Mouse (Mus musculus) layer of hippocampus, adult 11-12 months (tissue): ENCODE data around the gene Rpe.
A peak's percentile ranks its signal among the peaks of the same experiment; 100 is the strongest.
"Not testable (repeated sequence)": the region's sequence is repeated elsewhere in the genome, so short reads cannot be mapped to it uniquely, and the experiment has no call there.

Experiments used
- DNase-seq: peaks from one replicate; pipeline ENCODE4 v3.0.0; 2022; ENCODE audit warnings: low spot score

The Rpe gene

DNA sequence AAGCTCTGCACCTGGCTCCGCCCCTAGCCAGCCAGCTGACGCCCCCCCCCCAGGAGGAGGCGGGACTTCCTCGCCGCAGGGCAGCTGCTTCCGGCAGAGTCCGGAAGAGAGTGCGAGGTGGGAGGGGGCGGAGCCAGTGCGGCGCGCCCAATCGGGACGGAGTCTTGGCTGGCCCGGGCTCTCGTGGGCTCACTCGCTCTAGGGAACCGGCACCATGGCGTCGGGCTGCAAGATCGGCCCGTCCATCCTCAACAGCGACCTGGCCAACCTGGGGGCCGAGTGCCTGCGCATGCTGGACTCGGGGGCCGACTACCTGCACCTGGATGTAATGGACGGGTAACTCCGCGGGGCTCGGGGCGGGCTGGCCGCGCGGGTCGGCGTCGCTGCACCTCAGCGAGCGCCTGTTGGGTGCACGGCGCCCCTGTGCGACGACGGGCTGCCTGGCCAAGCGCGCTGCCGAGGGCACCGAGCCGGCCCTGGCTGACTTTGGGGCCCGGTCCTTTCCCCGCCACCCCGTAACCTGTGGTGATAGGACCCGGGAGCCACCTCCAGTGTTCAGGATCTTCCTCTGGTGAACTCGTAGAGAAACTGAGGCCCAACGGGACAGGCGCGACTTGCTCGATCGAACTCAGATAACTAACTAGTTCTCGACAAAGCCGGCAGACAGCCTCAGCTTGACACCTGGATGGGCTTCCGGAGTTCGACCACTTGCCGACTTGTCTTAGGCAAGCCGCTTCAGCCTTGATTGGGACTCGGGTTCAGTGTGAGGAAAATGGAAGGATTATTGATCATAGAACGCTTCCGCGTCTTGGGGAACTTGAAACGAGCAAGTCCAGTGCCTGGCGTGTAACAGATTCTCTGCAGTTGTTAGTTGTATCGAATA is at the start of gene Rpe:
TSS of gene Rpe (plus strand) at position 139 of the 883 bp plus-strand sequence.
- DNase-seq, result peak; percentile 92

DNA sequence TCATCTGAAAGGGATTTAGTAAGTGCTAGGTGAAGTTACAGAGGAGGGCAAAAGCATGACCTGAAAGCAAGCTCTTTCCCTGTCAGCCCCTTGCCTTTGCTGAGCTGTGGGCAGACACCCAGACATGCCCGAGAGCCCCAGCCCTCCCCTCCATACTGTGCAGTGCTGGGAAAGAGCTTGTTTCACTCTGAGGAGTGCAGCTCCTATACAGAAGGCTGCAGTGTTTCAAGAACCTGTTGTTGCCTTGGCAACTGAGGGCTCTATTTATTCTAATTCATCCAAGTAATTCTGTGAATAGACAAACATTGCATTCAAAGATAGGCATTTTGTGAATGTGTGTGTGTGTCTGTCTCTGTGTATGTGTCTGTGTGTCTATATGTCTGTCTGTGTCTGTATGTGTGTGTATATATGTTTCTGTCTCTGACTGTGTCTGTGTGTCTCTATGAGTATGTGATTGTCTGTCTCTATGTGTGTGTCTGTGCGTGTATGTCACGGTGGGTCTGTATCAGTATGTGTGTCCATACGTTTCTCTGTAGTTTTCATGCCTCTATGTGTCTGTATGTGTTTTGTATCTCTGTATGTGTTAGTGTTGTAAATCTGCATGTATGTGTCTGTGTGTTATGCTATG is 45.4 kb upstream of the Rpe start:
- no peak for DNase-seq

DNA sequence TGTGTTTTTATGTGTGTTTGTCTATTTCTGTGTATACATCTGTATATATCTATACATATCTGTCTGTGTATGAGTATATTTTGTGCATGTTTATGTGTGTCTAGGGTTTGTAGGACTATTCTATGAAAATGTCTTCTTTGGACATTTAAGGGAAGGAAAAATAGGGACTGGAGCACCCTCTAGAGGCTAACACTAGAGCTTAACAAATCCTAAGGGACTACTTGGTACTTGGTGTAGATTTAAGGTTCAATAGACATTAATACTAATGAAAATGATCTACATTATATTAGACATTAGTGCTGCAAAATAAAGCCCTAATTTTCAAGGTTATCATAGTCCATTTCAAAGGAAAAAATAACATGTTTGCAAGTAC is 44.9 kb upstream of the Rpe start:
- no peak for DNase-seq

DNA sequence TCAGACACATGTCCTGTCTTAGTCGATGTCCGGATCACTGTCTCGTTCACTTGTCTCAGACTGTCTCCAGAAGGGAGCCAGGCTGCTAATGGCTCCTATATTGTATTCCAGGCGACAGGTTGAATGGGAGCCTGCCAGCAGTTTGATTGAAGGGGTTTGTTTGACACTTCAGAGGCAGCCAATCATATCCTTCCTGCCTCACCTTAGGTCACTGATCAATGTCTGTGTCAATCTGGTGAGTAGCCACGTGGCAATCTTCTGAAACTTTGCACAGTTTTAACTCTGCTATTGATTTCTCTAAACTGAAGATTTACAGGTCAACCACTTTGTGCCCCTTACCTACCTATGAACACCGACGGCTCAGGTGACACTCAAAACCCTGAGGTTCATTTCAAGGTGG is 29.2 kb upstream of the Rpe start:
- DNase-seq, result no peak

DNA sequence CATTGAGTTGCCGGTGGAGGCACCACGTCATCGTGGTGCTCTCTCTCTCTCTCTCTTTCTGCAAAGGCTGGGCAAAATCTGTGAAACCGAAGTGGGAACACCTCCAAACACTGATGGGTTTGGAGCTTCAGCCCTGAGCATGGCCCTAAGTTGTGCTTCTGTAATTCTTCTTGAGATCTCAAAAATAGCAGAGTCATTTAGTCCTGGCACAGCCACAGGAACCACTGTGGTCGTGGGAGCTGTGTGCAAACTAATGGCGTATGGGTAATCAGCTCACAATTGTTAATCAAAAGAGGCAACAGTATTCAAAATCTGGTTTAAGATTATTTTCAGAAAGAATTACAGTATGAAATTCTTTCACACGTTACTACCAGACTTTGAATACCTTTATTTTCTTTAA is 27.8 kb upstream of the Rpe start:
- no peak for DNase-seq

DNA sequence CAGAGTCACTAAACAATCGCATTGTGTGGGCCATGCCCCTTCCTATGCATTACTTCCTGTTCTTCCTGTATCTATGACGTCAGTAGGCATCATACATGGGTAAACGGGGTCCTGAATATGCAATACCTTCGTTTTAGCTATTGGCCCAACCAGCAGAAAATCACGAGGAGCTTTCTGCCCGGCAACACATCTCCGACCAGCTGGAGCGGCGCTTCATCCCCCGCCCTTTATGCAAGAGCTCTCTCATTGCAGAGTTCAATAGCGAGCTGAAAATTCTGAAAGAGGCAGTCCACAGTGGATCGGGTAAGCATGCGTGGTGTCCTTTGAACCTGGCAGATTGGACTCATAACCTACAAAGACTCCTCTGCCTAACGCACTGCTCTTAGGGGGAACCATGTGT is 22.7 kb upstream of the Rpe start:
- DNase-seq, result no peak

DNA sequence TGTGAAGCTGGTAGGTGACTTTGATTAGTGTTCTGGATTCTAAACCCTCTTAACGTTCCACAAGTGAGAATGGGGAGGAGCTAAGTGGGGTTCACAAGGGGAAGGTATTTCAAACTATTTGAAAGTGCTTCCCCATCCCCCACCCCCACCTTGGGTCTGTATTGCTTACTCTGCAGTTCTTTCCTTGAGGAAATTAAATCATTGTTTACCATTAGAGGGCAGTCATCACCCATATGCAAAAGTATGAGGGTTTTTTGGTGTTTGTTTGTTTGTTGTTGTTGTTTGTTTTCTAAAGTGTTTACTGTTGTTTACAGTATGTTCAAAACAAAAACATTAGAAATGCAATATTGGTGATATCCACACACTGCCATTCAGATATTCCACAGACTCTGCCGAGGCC is 22.0 kb upstream of the Rpe start:
- DNase-seq, result no peak

DNA sequence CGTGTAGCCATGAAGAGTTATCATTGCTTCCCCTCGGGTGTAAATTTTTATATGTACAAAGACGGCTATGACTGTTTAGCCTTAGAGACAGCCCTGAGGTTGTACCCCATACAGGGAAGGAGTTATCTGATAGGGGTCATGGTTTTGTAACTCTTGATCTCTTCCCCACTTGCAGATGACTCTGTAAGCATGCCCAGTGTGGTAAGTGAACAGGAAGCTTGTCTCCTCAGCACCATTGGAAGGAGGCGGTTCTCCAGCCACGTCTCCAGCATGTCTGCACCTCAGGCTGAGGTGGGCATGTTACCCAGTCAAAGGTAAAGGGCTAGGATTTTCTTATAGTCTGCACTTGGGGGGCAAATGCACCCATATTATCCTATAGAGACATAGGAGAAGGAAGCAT is 17.7 kb upstream of the Rpe start:
- no peak for DNase-seq

DNA sequence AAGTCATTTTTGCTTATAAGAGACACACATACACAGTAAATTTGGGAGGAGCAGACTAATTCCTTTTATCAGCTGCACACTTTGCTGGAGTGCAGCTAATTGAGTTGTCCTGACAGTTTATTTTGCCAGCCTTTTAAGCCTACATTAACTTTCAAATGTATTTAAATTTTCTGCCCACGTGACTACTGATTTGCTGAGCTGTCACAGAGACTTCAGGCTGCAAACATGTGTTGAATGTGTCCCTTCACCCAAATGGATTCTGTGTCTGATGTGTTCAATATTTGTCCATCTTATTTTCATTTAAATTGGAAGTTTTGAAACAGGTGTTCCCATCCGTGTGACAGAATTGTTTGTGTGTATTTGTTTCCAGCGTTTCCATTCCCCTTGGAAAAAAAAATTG is 8.9 kb upstream of the Rpe start:
- no peak for DNase-seq

DNA sequence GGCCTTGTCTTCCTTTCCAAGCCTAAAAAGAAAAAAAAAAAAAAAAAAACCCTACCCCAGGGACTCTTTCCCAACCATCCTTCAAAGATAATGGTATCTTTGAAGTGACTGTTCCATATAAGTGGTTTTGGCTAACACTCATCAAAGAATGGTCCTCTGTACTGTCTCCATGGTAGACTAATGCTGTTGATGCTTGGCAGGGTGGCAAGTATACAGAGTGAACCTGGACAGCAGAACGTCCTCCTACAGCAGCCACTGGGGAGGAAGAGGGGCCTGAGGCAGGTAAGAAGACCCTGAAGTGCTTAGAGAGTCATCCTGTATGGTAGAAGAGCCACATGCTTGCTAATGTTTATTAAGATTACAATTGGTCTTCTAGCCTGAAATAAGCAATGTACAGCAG is 8.3 kb upstream of the Rpe start:
- DNase-seq, result no peak

DNA sequence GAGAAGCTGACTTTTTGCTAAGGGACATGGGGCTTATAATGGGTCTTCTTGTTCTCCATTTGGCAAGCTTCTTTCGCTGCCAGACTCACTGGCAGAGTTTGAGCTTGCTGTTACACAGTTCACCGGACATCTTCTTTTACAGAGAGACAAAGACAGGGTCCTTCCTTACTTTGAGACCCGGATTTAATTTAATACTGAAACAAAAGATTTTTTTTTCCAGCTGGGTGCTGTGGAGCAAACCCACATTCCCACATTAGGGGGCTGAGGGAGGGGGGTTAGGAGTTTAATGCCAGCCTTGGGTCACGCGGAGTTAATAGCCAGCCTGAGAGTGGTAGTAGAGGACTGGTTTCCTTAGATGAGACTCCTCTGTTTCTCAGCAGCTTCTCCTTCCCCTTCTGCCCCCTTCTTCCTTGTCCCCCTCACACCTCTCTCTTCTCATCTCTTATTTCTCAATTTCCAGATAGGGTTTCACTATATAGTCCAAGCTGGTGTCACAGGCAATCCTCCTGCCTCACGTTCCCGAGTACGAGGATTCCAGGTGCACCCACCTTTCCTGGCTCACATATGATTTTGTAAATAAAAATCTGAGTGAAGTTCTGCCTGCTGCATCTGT is 7.7 kb upstream of the Rpe start:
- no peak for DNase-seq

DNA sequence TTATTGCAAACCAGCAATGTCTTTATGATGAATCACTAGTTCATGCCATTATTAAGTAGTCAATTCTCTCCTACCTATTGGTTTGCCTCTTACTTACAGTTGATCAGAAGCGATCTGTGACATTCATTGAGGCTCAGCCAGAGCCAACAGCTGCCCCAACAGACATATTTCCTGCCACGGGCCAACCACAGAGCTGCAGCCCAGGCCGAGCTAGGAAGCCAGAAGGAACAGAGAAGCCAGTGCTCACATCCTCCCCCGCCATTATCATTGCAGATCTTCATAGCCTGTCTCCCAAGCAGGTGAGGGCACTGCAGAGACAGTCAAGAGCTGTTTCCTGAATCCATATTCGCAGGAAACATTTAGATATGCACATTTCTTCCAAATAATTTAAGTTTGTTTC is 6.4 kb upstream of the Rpe start:
- no peak for DNase-seq

DNA sequence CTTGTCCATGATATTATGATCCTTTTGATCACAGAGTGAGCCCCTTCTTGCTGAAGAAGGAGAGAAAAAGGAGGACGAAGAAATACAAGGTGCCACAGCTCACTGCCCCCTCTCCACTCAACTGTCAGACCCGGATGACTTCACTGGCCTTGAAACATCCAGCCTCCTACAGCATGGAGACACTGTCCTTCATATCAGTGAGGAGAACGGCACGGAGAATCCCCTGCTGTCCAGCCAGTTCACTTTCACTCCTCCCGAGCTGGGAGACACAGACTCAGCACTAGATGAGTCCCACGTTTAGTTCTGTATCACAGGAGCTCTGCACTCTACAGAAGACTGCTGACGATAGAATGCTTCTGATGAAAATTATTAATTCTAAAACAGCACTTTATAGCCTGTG is 5.3 kb upstream of the Rpe start:
- DNase-seq, result no peak

DNA sequence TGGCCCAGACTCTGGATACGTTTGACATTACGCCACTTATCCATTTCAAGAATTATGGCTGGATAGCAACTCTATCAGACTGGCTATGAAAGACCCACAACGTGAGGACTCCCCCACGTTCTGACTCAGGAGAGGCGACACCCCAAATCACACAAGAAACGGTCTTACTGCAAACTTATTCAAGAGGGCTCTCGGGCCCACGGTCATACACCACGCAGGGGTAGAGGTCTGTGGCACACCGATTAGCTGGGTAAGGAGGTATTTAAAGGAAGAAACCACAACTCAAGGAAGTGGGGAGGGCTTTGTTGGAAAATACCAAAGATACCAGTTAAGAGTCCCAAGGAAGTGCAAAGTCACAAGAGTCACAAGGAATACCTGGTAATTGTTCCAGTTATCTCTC is 1.0 kb upstream of the Rpe start:
- not testable (repeated sequence) for DNase-seq

DNA sequence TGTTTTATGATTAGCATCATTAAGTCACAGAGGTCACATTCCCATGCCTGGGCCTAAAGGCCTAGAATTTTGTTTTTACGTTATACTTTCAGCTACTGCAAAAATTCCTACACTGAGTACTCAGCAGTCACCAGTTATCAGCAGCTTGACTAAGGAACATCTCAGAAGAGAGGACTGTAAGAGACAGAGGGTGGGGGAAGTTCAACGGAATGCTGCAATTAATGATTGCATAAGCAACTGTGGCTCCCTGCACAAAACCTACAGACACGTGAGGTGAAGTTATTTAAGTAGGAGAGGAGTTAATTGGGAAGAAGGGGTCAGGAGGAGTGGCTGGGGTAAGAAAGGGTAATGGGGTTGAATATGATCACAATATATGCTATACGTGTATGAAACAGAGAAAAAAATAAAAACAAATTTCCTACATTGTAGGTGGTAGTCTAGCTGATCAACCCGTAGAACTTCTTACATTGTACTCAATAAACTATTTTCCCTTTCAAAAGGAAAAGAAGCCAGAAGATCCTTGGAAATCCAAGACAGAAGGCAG is 410 bp upstream of the Rpe start:
- no peak for DNase-seq

DNA sequence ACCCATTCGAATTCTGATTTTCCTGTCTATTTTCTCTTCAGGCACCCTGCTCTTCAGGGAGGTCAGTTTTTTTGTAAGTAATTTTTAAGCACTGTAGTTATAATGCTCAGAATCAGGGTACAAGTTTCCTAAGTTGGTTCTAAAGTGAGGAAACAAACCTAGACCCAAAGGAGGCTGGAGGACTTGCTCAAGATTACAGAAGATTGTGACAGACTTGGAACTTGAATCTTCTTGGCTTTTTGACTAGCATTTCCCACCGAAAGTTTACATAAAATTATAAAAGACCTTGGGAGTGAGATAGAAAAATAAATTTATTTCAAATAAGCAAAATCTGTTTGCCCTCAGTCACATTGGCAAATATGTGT is 927 bp downstream of the Rpe start:
- DNase-seq, result no peak

DNA sequence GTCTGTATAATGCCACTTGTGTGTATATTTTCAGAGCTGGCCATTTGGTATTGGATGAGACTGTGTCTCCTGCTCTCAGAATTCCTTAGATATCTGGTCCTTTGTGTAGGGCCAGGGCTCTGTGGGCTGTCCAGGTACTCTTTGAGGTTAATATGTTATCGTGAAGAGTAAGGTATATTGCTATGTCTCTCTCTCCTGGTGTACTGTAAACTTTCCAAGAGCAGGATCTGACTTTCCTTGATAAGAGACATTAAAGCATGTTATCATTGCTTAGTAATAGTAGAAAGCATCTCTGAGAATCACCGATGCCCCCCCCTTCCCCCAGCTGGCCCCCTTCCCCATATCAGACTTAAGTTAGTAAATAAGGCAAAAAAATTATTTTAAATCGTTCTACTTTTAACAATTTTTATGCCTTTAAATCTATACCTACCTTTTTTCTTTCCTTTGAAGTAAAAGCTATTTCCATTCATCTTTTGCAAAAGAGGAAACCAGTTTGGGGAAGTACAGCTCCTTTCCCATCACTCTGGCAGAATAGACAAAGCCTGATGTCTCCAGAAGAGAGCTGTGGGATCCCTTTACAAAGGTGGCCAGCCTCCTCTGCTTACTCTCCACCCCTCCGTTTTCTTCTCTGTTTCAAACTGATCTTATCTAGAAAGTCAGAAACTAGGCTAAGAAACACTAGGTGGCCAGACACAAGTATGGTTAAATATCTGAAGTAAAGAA is 2.2 kb downstream of the Rpe start:
- DNase-seq, result no peak

DNA sequence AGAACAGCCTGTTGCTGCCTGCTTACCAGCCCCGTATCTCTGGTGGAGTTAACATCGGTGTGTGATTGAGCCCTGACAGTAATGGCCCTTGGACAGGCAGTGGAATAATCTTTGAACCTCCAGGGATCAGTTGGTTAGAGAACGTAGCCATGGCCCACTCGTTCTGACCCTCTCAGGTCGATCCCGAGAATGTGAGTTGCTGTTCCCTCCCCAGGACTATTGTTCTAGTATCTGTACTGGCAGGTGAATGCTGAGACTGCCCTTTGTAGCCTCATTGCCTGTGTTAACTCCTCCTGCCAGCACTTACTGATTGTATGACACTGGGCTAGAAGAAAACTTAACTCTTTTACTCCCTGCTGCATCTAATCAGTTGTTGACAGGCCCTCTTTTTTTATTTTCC is 3.9 kb downstream of the Rpe start:
- DNase-seq, result no peak

DNA sequence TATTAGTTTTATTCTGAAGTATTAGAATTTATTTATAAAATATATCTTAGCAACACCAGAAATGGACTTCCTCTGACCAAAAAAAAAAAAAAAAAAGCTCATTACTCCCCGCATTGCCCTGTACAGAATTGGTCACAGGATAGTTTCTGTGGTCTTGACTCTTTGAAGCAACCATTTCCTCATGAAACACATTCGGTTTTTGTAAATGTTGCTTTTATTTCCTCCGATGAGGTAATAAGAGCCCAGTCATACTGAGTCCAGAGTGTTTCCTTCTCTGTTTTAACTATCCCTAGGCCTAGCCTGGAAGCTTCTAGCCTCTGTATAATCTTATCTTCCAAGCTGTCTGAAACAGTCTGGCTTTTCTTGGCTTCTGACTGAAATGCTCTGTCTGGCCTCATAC is 12.2 kb downstream of the Rpe start:
- no peak for DNase-seq

DNA sequence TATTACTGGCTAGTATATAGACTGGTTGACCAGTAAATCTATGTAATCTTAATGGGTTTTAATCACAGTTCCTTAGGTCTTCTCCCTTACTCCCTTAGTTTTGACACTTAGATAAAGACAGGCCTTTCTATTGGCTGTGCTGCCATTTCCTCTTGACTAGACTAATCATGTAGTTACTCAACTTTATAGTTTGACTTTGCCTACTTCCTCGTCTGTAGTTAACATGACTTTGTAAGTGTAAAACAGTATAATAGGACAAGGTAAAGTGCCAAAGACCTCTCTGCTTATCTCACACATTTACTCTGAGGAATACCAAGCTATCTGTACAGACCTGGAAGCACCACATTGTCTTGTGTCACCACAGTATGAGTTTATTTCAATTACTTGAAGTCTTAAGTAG is 29.9 kb downstream of the Rpe start:
- no peak for DNase-seq

DNA sequence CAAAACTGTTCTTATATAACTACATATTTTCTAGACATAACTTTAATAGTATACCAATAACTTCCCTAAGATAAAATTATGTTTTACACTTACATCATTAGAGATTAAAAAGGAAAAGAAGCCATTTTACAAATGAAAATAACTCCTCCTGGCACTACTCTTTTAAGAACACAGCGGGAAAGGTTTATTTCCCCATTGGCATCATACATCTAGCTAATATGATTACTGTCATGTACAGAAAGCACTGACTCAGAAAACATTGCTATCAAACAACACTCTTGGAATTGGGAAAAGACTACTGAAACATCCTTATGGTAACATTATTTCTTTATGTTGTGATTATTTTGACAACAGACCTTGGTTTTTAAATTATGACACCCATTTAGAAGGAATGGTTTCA is 68.1 kb downstream of the Rpe start:
- DNase-seq, result no peak
